Mouse (Mus musculus) embryonic stem cell, embryonic (primary cell): ENCODE data around the gene Igsf11.
"Not testable (repeated sequence)": the region's sequence is repeated elsewhere in the genome, so short reads cannot be mapped to it uniquely, and the experiment has no call there.

Experiments used
- CTCF ChIA-PET, 4 experiments: fragments of 300-600 bp in 2 of 4; fragments of 350-600 bp in 2 of 4; sonication (Branson Sonifier 250); formaldehyde crosslinking; loops; one replicate each; lab custom pipeline; 2022; ENCODE audit warnings: inconsistent platforms in 2 of 4; lab: Charles Lee
- POLR2A ChIA-PET, 4 experiments: fragments of 300-600 bp in 2 of 4; fragments of 350-600 bp in 2 of 4; sonication (Branson Sonifier 250); formaldehyde crosslinking; loops; one replicate each; lab custom pipeline; 2022; ENCODE audit warnings: antibody characterized with exemption in 4 of 4, inconsistent platforms in 1 of 4; lab: Charles Lee

Igsf11 gene

GRCm38 (mm10) chr16:38962695-38963094 is 70.2 kb downstream of the Igsf11 start:
- ChIA-PET CTCF (no interaction called here), POLR2A (interaction anchor here in 1 of 4 experiments (0.7 kb wide), 1 partner anchor 491 kb away, joined by 3 read pairs; no protein-coding TSS in a partner anchor)

GRCm38 (mm10) chr16:38967026-38967425 is 74.6 kb downstream of the Igsf11 start:
- ChIA-PET POLR2A (no interaction called here), CTCF (no interaction called here)

GRCm38 (mm10) chr16:38976151-38976550 is 83.7 kb downstream of the Igsf11 start:
- CTCF ChIA-PET: no interaction called here
- POLR2A ChIA-PET: no interaction called here

- CTCF ChIA-PET: no interaction called here
Measured at GRCm38 (mm10) chr16:38978546-38978945, 86.1 kb downstream of the Igsf11 start.

GRCm38 (mm10) chr16:38980546-38980945 is 88.1 kb downstream of the Igsf11 start:
- ChIA-PET CTCF (no interaction called here), POLR2A (no interaction called here)

More at GRCm38 (mm10) chr16:38978546-38978945, 86.1 kb downstream of the Igsf11 start:
- POLR2A ChIA-PET: no interaction called here

- ChIA-PET CTCF (no interaction called here), POLR2A (no interaction called here)
Measured at GRCm38 (mm10) chr16:38982051-38982450, 89.6 kb downstream of the Igsf11 start.

- POLR2A ChIA-PET: interaction anchor here in 1 of 4 experiments (0.5 to 0.6 kb wide), 2 partner anchors 9 to 1449 kb away, joined by 3 read pairs; no protein-coding TSS in a partner anchor
Measured at GRCm38 (mm10) chr16:38982508-38983236, 90.2 kb downstream of the Igsf11 start.

GRCm38 (mm10) chr16:38983850-38984249 is 91.4 kb downstream of the Igsf11 start:
- POLR2A ChIA-PET: not testable (repeated sequence)
- CTCF ChIA-PET: interaction anchor here in 2 of 4 experiments (0.6 to 1.1 kb wide), 6 partner anchors 10 to 1701 kb away, joined by 3 to 4 read pairs (median 4); no protein-coding TSS in a partner anchor

More at GRCm38 (mm10) chr16:38982508-38983236, 90.2 kb downstream of the Igsf11 start:
- CTCF ChIA-PET: no interaction called here

- POLR2A ChIA-PET: no interaction called here
- CTCF ChIA-PET: no interaction called here
Measured at GRCm38 (mm10) chr16:38985411-38985810, 92.9 kb downstream of the Igsf11 start.

GRCm38 (mm10) chr16:38986410-38986809 is 93.9 kb downstream of the Igsf11 start:
- POLR2A ChIA-PET: no interaction called here
- CTCF ChIA-PET: no interaction called here

GRCm38 (mm10) chr16:38993711-38994110 is 101.2 kb downstream of the Igsf11 start:
- ChIA-PET CTCF (no interaction called here), POLR2A (no interaction called here)

GRCm38 (mm10) chr16:38998496-38999258 is 106.2 kb downstream of the Igsf11 start:
- POLR2A ChIA-PET: no interaction called here

GRCm38 (mm10) chr16:38999298-38999697 is 106.8 kb downstream of the Igsf11 start:
- POLR2A ChIA-PET: no interaction called here

More at GRCm38 (mm10) chr16:38998496-38999258, 106.2 kb downstream of the Igsf11 start:
- CTCF ChIA-PET: interaction anchor here in 1 of 4 experiments (0.6 kb wide), 1 partner anchor 8 kb away, joined by 3 read pairs; no protein-coding TSS in a partner anchor

GRCm38 (mm10) chr16:39006978-39007377 is 114.5 kb downstream of the Igsf11 start:
- ChIA-PET POLR2A (interaction anchor here in 1 of 4 experiments (0.6 kb wide), 1 partner anchor 64 kb away, joined by 3 read pairs; no protein-coding TSS in a partner anchor), CTCF (no interaction called here)

More at GRCm38 (mm10) chr16:38999298-38999697, 106.8 kb downstream of the Igsf11 start:
- CTCF ChIA-PET: interaction anchor here in 1 of 4 experiments (0.6 kb wide), 1 partner anchor 9 kb away, joined by 3 read pairs; no protein-coding TSS in a partner anchor

- ChIA-PET POLR2A (no interaction called here), CTCF (interaction anchor here in 1 of 4 experiments (0.6 kb wide), 1 partner anchor 388 kb away, joined by 5 read pairs; no protein-coding TSS in a partner anchor)
Measured at GRCm38 (mm10) chr16:39019449-39019848, 127.0 kb downstream of the Igsf11 start.

- CTCF ChIA-PET: no interaction called here
- POLR2A ChIA-PET: no interaction called here
Measured at GRCm38 (mm10) chr16:39025989-39026736, 133.7 kb downstream of the Igsf11 start.

GRCm38 (mm10) chr16:39031350-39031749 is 138.9 kb downstream of the Igsf11 start:
- CTCF ChIA-PET: no interaction called here
- POLR2A ChIA-PET: no interaction called here

GRCm38 (mm10) chr16:39037257-39037656 is 144.8 kb downstream of the Igsf11 start:
- POLR2A ChIA-PET: no interaction called here
- CTCF ChIA-PET: no interaction called here

- CTCF ChIA-PET: interaction anchor here in 1 of 4 experiments (1.1 kb wide), 1 partner anchor 9 kb away, joined by 3 read pairs; no protein-coding TSS in a partner anchor
Measured at GRCm38 (mm10) chr16:39044381-39044780, 151.9 kb downstream of the Igsf11 start.

More at GRCm38 (mm10) chr16:39044381-39044780, 151.9 kb downstream of the Igsf11 start:
- POLR2A ChIA-PET: no interaction called here
